Mouse (Mus musculus) olfactory bulb, adult 2 months (tissue): ENCODE measurements at regions not wholly inside any gene's neighbourhood (a gene's known extent, or its start where the extent isn't known, plus 50 kb on each side); places are given as distances from the start of the nearest gene placed in this dataset.

Experiments used
- CTCF ChIP-seq: fragments of 200-500 bp; IDR thresholded peaks from 2 replicates; pipeline ENCODE4 v1.5.1; 2012; ENCODE audit warnings: low read depth, mild to moderate bottlenecking, low read length, moderate library complexity; ENCODE audit not compliant: insufficient read depth
- POLR2A ChIP-seq: fragments of 200-500 bp; IDR thresholded peaks from 2 replicates; pipeline ENCODE4 v1.6.1; 2012; ENCODE audit warnings: mild to moderate bottlenecking, low read depth, low read length, moderate library complexity; ENCODE audit not compliant: insufficient read depth

DNA sequence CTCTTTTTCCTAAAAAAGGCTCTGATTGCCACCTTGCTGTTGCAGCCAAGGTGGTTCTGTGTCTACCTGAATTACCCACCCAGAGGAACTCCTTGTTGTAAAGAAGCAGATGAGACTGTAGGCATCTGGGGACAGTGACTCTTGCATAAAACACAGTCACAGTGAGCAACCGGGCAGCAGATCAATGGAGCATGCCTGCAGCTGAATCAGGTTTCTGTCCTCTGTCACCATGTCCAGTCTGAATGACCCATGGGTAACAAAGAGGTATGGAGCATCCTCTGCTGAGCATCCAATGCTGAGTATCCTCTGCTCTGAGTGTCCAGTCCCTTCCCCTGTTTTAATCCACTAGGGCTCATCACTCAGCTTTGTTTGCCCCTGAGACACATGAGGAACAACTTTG is 172.1 kb upstream of the Ankrd50 start:
- TF ChIP-seq POLR2A = no peak
- no peak for TF ChIP-seq CTCF
